Mouse (Mus musculus) 3134 (cell line): Measurements from ENCODE around the gene Dner.

Experiments used
- DNase-seq: peaks from one replicate; pipeline ENCODE4 v3.0.0-alpha.2; 2011; ENCODE audit warnings: low spot score; ENCODE audit not compliant: insufficient read length; ENCODE audit errors: extremely low read depth

Gene Dner

DNA sequence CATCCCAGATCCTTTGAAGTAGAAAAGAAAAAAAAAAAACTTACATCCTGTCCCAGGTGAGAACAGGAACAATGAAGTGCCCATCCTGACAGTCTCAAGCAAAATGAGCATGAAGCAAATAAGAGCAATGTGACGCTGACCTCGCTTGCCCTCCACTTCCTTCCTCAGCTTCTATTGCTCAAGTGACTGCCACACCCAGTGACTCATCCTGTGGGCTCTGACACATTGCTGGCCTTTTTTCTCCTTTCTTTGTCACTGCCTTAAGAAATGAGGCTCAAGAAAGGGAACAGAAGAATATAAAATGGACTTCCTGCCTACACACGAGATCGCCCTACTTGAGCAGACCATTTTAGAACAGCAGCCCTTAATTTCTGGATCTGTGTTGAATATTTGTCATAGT, 289.1 kb downstream of the Dner start:
- peak; percentile 82 for DNase-seq

DNA sequence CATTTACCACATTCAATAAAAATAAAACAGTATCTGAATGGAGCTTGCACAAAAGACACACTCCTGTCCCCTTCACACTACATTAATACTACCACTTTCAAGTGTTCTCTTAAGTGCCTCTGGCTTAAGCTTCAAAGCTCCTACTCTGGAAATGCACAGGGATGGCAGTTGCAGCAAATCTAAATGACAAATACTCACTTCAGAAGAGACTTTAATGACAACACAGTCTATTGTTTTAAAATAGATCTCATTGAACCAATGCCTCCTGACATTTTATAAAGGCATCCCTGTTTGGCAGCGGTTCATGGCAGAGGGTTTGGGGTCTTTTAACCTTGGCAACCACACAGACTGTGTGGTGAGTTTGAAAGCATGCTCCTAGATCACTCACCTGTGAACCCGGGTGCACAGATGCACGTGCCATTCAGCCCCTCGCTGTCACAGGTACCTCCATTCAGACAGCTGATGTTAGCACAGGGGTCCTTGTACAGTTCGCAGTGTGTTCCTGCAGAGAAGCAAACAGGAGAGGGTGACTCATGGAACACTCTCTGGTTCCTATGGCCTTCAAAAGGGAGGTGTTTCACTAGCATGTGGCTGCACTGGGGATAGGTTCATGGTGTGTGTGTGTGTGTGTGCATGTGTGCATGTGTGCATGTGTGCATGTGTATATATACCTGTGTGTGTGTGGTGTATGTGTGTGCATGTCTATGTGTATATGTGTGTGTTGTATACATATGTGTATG, 290.3 kb downstream of the Dner start:
- no peak for DNase-seq

DNA sequence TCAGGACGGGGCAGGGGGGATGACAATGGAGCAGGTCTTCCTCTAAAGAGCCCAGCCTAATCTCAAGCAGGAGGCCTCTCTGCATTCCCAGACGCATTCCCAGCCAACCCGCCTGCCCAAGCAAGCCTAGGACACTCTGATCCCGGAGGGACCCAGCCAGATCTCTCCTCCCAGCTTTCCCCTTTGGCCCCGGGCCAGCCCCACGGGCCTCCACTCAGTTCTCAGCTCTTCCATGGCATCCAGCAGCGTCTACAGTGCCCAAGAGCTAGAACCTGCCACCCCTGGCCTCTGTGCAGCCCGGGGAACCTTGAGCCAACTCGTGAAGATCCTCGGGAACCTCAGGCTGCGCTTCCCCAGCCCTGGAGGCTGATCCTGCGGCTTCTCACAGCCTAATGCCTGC, 291.1 kb downstream of the Dner start:
- no peak for DNase-seq

DNA sequence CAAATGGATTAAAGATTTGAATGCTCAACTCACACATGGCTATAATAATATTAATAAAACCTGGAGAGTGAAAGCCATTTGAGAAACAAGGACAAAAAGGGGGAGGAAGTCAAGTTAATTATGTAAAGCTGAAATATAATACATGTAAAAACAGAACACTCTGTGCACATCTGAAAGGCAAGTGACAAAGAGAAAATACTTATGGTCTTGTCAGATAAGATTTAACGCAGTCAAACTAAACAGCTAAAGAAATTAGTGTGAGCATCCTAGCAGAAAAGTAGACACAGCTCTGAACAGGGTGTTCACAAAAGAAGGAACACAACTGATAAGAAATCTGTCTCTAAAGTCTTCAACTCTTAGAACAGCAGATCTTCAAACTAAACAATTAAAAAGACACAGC, 293.9 kb downstream of the Dner start:
- no peak for DNase-seq

DNA sequence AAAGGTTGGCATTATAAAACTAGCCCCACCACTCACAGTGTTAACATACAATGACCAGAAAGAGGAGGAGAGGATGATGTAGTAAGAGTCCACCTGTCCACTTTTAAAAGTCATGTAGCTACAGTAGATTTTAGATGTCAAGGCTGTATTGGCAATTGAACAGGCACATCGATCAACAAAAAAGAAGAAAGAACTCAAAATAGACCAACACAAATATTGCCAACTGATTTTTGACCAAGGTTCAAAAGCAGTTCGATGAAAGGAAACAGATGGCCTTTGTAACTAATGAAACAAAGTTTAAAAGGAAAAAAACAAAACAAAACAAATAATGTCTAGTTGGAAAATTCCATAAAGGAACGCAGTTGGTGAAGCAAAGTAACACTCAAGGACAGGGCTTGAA, 296.4 kb downstream of the Dner start:
- DNase-seq: no peak

DNA sequence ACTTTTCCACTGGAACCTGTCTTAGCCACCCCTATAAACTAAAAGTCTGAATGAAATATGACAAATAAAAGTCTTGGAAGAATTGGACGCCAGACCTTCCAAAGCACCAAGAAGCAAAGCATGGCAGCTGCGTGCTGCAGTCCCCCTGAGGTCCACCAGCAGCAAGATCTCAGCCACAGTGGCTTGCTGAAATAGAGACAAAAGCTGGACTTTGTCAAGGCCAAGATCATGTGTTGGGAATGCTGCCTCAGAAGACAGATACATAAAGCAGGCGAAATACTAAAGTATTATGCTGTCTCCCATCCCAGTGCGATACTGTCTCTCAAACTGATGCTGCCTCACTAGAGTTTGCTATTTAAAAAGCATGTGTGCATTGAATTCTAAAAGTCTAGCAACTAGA, 296.9 kb downstream of the Dner start:
- DNase-seq: no peak

DNA sequence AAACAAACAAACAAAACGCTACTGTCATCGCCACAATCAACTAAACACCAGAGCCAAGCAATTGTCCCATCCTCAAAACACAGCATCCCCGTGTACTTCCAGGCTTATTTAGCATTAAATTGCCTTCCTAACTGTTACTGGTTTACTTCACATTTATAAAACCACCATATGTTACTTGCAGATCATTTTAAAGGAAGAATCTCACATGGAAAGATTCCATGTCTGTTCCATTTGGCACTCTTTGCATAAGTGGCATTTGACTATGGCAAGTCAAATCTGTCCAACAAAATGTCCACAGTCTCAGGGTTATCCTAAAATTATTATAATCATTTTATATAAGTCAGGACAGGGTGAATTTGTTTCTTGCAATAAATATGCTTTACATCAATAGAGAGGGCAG, 299.2 kb downstream of the Dner start:
- DNase-seq: no peak

DNA sequence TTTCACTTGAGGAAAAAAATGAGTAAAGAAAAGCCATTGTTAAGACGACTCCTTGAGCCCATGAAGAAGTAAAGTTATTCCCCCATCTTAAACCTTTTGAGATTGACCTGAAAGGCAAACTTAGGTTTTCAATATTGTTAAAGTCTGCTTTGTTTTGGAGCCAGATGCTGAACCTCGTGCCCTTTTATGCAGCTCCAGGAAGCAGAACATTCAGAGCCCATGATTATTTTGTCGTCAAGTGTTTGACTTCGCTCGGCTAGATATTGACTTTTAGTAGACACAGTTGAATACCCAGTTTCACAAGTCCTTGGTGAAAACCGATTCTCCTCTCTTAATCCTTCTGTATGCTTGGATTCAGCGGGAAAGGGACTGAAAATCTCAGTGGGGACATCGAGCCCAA, 300.1 kb downstream of the Dner start:
- DNase-seq: no peak

DNA sequence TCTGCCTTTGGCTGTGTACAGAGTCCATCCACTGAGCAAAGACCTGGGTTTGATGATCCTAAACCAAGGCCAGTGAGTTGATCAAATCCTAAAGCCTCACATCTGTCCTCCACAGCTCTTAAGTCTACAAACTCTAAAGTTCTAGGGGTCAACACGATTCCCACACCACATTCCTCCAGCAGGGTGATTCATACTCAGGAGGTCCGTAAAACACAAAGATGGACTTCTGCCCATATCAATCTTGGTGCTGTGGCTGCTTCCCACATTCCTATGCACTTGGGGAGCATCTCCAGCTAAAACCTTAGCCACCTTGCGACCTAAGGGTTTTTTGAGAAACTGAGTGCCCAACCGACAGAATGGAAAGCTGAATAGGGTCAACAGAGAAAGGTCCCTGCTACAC, 305.1 kb downstream of the Dner start:
- peak; percentile 53 for DNase-seq

DNA sequence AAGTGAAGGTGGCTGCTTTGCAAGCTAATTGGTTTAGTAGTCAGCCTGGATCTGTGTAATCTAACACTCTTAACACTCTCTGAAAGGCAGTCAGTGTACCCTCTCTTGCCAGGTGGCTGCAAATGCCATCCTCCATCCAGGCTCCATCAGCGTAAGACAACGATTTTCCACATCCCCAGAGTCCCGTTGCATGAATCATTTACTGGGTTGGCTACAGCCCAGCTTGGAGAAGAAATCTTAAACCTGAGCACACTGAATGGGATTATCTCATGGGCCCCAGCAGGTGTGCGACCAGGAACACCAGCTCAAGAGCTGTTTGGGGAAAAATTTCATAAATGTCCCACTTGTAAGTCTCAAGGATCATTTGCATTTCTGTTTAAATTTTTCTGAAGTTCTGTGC, 308.4 kb downstream of the Dner start:
- peak; percentile 61 for DNase-seq

DNA sequence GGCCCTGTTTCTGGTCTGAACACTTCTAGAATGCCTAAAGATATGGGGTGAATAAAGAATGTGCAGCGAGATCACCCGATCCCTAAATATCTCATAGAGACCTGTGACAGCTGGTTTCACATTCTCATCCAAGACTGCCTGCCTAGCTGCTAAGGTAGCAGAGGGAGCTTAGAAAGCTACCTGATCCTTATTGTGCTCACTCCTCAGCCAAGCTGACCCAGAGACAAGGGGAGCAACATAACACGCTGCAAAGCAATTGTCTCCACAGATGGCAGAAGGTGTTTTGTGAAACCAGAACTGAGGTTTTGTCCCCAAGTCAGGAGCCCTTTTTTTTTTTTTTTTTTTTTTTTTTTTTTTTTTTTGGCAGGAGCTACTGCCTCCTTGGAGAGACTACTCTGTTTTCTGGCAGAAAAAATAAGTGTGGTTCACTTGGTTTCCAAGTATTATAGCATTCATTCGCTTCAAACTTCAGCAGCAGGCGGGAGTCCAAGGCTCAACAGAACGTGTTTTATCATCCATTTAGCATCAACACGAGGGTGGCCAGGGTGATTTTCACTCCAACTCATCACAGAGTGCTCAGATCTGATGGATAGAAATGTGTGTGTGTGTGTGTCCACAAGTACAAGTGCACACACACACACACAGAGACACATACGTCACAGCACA, 309.4 kb downstream of the Dner start:
- peak; percentile 60 for DNase-seq

DNA sequence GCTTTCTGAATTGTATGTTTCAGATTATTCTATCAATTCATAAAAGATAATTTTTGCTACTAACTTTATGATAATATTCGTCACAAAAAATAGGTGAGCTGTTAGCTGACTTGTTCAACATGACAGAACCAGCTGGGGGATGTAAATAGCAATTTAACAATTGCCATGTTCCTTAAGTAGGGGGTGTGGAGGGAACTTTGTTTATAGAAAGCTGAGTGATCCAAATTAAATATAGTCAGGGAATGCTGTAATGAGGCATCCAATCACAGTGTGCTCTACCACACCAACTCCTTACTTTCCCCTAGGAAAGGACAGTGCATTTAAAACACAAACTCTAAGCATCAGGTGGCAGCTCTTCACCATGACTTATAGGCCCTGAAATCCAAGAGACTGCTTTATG, 313.3 kb downstream of the Dner start:
- no peak for DNase-seq

DNA sequence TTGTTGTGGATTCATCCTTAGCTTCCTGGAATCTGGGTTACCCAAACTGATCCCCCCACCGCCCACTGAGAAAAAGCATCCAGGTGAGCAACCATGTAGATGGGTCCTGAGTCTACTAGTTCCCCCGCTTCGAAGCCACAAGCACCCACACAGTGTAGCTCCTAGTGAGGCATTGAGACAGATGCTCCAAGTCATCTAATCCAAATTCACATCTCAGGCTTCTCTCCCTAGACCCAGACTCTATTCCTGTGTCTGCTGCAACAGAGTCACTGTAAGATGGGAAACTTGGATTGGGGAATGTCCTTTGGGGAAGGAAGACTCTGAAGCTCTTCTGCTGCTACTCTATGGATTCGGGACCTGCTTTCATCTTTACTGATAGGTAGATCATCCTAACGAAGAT, 314.0 kb downstream of the Dner start:
- DNase-seq: no peak

DNA sequence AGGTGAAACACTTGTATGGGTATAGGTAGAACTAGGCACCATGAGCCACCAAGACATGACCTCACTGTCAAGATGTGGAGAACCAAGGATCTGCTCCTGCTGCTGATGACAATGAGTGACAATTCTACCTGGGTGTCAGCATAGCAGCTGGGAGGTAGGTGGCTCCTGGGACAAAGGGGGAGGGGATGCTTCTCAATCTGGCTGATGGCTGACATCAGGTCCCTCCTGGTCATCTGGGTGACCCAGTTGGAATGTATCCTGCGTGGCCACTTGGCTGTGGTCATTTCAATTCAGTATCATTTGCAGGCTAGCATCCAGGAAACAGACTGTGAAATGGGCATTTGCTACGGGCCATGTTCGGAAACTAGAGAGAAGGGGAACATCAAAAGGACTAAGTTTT, 315.1 kb downstream of the Dner start:
- no peak for DNase-seq

DNA sequence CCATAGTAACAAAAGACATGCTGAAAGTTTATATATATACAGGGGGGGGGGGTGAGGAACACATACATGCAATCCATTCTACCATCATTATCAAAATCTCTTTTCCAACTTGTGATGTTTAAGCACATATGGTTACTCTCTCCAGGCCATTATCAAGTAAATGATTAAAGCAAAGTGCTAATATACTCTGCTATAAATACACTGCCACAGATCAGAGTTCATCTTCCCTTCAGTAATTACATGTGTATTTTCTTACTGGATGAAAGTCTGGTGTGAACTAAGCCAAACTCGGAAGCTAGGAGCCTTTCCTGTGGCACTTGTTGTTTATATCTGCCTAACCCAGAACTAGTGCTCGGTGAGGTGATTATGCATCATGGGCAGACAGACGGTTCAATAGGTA, 328.3 kb downstream of the Dner start:
- DNase-seq: no peak

DNA sequence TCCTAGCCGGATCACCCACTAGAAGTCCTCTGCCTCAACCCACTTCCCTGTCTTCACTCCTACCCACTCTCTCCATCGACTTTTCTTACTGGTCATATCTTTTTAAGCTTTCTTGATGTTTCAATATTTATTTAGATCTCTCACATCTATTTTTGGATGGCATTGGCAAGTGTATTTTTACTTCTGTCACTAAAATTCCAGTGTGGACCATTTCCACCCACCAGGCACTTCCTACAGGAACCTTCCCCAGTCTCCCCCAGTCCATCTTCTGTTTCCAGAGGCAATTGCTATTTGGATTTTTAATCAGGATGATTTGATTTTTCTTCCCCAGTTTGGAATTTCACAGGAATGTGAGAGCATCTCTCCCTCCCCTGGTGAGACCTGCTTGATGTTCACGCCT, 329.5 kb downstream of the Dner start:
- no peak for DNase-seq

DNA sequence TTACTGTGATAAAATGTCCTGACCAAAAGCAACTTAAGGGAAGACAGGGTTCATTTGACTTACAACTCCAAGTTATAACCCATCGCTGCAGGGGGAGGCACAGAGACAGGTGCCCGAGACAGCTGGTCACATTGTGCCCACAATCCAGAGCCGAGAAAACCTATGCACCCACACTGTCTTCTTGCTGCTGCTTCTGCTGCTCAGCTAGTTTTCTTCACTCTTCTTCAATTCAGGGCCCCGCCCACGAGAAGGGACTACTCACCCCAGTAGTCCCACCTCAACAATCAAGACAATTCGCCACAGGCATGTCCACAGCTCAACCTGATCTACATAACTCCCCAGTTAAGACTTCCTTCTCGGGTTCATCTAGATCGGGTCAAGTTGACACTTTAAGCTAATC, 332.1 kb downstream of the Dner start, which contains the start of gene Pid1:
TSS of gene Pid1 (minus strand) at position 214 of the 400 bp plus-strand sequence.
- DNase-seq: no peak

DNA sequence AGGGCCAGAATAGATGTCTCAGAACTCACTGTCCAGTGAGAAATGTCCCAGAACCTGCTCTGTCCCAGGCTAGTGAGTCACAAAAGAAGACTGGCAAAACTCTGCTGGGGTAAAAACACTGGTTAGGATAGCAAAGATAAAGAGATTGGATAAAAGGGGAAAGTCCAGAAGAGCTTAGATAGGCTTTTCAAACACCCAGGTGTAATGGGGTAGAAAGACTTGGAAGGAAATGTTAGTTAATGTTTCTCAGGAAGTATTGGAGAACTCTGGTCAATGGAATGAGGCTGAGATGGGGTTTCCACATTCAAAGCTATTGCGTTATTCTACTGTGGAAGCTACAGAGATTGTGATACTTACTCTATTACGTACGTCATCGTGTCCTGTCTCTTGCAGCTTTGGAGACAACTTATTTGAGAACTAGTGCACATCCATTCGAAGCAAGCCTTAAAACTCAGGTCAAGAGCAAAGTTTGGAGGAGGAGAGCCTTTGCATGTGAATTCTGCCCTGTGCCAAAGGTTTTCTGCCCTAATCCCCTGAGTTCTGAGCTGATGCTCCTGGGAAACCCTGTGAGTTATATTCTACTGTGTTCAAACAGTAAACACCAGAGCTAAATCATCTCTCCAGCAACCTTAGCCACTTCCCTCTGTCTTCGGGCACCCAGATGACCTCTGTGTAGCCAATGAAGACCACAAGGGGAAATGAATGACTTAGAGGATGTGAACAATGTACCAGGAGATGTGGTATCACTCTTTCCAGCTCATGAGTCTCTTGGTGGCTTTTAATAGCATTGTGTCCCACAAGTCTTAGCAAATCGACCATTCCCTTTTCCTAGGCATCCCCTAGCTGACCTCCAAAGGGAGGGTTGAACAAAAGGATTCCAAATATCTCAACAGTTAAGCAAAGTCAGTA, 333.1 kb downstream of the Dner start:
- DNase-seq: no peak

DNA sequence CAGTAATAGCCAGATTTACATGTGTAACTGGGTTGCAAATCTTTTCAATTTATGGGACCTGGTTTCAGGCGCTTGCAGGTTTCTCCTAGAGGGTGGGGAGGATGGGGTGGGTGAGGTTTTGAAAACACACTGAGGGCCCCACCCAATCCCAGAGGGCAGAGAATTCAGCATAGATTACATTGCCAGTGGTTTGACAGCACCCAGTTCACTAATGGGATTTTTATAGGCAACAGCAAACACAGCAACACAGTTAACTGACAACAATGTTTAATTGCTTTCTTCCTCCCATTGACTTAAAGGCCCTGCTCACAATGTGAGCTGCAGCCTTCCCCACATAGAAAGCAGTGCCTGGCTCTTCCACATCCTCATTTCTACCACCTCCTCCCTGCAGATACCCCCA, 333.8 kb downstream of the Dner start:
- no peak for DNase-seq

DNA sequence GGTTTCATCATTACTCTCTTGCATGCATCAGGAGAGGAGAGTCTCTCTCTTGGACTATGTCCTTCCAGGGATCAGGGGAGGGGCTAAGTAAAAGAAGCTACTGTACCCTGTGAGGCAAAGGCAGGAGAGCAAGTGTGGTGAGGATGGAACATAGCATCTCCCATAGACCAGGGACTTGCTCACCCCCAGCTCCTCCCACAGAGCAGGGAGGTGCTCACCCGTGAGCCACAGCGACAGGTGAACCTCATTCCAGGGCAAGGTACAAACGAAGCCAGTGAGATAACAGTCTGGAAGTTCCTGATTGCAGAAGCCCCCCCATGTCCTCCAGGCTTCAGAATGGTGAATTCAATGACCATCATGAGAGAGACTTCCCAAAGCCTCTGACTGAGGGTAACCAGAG, 334.6 kb downstream of the Dner start:
- DNase-seq: no peak
